Mouse (Mus musculus): ENCODE data around the gene Hmg20a.

DNA sequence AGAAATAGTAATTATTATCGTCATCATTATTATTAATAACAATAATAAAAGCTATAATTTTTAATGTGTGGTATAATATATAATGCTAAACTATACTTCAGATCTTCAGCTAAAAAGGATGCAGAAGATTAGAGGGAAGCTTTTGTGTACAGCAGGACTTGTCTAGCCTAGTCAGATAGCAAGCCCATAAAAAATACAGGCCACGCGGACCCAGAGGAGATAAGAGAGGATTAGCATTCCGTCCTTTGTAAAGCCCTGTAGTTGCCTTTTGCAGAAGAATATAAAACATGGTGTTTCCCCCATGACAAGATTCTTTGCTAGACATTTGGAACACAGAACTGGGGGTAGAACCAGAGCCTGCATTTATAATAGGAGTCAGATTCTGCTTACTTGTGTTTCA, 13.8 kb upstream of the Hmg20a start:
- TF ChIP-seq POLR2A (IDR thresholded peaks at IDR 0.05; ENCODE audit: low read depth, low read length) (no peak), CTCF (IDR thresholded peaks at IDR 0.05; ENCODE audit: borderline replicate concordance, insufficient read depth, low read length) (no peak)
